Mouse (Mus musculus): ENCODE measurements around the gene Meis2.

Gene Meis2

DNA sequence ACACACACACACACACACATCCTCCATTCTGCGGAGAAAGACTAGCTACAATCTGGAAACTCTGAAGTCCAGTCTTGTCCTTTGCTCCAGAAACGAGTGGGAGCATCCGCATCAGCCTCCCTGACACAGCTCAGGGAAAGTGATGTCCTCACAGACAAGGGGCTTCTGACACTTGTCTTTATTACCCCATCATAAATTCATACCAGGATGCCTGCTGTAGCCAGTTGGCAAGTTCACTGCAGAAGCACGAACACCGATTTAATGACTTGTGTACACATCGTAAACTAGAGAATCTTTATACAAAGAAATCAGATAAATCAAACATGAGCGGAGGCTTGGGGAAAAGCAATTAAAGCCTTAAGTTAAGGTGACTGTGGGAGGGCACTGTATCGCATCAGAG, 122.6 kb downstream of the Meis2 start:
- DNase-seq (ENCODE audit: low spot score), result no peak

DNA sequence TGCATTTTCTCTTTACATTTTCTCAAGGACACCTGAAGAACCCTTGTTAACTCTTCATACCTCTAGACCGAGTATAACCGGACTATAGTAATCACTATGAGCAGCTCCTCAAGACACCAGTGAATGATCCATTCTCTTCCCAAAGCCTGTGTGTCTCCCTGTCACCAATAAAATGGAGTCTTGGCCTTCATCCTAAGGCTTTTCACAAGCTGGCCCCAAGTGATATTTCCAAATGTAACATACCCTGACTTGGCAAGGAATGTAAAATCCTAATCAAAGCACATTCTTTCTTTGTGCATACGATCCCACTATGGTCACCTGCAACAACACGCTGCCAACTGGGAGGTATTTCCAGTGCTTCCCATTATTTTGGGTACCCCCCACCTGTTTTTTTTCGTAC, 125.8 kb downstream of the Meis2 start:
- DNase-seq (ENCODE audit: low spot score), result no peak

GRCm38 (mm10) chr2:115938926-115939563, 126.6 kb downstream of the Meis2 start:
- peak; percentile 8 for DNase-seq (ENCODE audit: low spot score)

GRCm38 (mm10) chr2:115938296-115938695, 127.3 kb downstream of the Meis2 start:
- no peak for DNase-seq (ENCODE audit: low spot score)

DNA sequence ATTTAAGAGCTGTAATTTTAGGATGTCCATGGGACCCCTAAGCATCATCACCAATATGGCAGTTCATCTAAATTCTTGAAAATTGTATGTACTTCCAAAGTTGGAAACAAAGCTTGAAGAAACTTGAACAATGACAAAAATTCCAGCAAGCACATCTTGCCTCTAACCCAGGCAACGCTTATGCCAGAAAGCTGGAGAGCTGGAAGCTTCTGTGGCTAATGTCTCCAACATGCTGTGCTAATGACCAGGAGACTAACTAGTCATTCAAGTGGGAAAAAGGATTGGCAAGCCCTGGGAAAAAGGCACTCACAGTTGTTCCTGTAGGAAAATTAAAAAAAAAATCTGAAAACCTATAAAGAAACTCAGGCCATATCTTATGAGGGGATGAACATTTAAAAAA, 127.7 kb downstream of the Meis2 start:
- DNase-seq (ENCODE audit: low spot score), result no peak

- DNase-seq (ENCODE audit: low spot score), result no peak
Measured at GRCm38 (mm10) chr2:115936786-115937185, 128.9 kb downstream of the Meis2 start.

- DNase-seq (ENCODE audit: low spot score), result no peak
Measured at GRCm38 (mm10) chr2:115934299-115934698, 131.3 kb downstream of the Meis2 start.

DNA sequence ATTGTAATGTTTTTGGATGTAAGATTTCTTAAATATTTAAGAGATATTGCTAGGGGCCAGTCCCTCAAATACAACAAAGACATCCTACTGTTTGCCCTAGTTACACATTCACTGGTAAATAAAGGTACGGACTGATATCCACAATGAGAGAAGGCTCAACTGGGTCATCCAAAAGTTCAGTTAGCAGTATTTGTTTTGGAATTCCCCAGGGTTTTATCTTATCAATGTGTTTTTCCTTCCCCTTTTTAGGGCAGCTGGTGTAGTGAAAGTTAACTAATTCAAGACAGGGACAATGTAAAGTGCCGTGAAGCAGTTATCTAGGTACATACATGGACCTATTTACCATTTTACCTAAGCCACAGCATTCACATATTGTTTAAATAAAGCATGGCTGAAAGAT, 132.4 kb downstream of the Meis2 start:
- DNase-seq (ENCODE audit: low spot score), result no peak

GRCm38 (mm10) chr2:115925744-115926143, 139.9 kb downstream of the Meis2 start:
- DNase-seq (ENCODE audit: low spot score), result no peak

- DNase-seq (ENCODE audit: low spot score), result no peak
Measured at GRCm38 (mm10) chr2:115924472-115924871, 141.2 kb downstream of the Meis2 start.

DNA sequence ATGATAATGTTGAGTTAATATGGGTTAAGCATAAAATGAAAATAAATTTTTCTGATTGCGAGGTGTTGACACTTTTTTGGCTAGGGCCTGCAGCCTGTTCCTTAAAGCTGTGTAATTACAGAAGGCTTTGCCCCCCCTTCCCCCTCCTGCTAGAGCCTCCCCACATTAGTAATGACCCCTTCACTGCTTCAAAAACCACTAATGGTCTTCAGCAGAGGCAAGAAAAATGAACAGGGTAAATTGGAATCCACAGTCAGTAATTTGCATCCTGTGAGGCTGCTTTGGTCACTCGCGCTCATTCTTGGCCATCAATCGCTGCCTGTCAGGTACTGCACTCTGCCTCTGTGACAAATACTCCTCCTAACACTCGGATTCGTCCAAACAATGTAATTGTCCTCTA, 142.4 kb downstream of the Meis2 start:
- no peak for DNase-seq (ENCODE audit: low spot score)

- DNase-seq (ENCODE audit: low spot score), result no peak
Measured at GRCm38 (mm10) chr2:115921687-115922086, 144.0 kb downstream of the Meis2 start.

GRCm38 (mm10) chr2:115920336-115920951, 145.2 kb downstream of the Meis2 start:
- no peak for DNase-seq (ENCODE audit: low spot score)

DNA sequence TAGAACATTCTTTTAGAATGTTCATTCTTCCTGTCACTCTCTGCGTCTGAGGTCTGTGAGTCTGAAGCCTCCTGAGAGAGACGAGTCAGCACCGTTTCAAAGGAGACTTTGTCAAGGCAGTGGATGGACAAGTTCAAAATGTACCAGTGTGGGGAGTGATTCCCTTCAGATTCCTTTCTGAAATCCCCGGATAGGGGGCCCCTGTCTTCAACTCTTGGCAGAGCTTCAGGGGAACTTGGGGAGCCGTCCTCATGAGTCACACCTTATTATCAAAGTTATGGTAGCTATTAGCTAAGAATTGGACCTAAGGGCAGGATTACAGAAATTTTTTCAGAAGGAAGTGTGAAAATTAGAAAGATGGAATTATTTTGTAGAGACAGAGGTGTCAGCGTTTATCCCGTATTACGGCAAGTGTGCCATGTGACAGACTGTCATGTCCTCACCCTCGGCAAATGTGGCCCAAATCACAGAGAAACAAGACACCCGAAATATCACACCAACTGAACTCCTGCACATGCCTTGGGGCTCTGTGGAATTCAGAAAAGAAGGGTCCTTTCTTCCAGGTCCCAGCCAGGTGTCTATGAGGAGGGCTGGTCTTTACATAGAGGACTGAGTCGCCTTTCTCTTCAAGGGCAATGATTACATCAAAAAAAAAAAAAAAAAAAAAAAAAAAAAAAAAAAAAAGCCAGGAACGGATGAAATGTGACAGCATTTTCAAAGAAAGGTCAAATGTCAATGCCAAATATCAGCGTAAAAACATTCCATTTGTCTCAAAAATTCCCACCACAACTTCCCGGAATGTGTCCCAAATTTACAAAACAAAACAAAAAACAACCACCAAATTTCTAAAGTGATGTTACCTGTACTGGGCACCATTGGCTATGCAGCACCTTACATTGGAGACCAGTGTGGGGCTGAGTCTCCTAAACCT, 146.2 kb downstream of the Meis2 start:
- DNase-seq (ENCODE audit: low spot score), result no peak

GRCm38 (mm10) chr2:115918561-115918960, 147.1 kb downstream of the Meis2 start:
- DNase-seq (ENCODE audit: low spot score), result no peak

DNA sequence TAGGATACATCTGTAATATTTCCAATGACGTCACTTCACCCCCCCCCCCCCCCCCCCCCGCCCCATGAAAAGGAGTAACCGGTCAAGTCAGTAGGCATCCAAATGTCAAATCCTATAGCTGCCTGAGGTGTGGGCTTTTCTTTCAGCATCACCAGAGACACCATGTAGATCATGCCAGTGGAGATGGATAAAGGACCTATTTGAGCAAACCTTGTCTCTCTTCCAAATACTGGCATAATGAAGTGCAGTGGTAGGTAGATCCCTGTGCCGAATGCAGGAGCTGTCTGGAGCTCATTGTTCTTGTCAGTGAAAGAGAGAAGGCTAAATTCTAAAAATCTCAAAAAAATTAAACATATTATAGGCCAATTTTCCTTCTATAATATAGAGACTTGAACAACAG, 151.1 kb downstream of the Meis2 start:
- no peak for DNase-seq (ENCODE audit: low spot score)

DNA sequence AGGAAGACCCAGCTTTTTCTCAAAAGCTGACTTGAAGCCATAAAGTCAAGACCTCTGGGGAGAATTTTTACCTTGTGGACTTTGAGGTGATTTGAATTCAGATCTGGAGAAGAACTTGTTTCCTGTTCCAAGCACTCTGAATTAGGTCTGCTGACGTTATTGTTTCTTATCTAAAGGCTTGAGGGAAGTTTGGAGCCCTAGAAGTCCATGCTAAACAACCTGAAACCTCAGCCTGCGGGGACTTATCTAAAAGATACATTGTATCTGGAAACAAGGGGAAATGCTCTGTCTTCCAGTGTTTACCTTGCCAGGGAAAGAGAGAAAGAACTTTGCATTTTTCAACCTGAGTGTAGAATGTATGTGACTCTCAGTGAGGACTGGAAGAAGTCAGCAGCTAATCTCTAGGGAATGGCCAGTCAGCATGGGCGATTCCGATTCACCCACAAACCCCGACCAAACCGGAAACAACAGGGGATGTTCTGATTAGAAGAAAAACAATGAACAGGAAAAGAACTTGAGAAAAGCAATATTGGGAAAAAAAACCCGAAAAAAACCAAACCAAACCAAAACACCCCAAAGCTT, 152.6 kb downstream of the Meis2 start:
- no peak for DNase-seq (ENCODE audit: low spot score)

- no peak for DNase-seq (ENCODE audit: low spot score)
Measured at GRCm38 (mm10) chr2:115911913-115912642, 153.6 kb downstream of the Meis2 start.

DNA sequence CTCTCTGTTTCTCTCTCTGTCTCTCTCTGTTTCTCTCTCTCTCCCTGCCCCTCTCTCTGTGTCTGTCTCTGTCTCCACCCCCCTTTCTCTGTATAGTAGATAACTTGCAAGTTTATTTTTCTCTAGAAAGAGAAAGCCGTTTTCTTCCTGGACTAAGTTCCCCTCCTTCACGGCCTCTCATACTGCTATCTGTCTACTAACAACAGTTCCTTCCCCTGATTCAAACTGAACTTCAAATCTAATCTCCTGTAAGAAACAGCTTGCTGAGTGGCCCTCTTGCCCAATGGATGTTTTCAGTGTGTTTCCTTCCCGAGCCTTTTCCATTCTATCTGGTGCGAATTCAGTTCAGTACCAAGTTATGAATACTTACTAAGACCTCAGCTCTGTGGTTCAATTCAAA, 155.4 kb downstream of the Meis2 start:
- DNase-seq (ENCODE audit: low spot score), result no peak

GRCm38 (mm10) chr2:115901007-115901406, 164.6 kb downstream of the Meis2 start:
- DNase-seq (ENCODE audit: low spot score), result no peak

GRCm38 (mm10) chr2:115897559-115897958, 168.1 kb downstream of the Meis2 start:
- DNase-seq (ENCODE audit: low spot score), result no peak

DNA sequence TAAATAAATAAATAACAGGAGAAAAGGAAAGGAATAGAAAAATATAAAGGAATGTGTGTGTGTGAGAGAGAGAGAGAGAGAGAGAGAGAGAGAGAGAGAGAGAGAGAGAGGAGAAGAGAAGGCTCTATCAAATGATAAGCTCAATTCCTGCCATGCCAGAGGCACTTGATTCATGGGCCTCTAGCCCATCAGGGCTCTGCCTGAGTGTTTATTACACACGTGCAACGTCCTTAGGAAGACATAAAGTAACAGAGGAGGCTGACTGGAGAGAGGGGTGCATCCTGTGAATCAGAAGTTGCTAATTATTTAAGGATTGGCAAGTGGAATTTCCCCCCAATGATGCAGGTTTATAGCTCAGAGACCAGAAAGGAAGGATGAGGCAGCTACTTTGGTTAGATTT, 168.6 kb downstream of the Meis2 start:
- no peak for DNase-seq (ENCODE audit: low spot score)

Data from ovary, postnatal 36 days (tissue).